Mouse (Mus musculus) adrenal gland, postnatal 0 days (tissue): ENCODE measurements around the gene Rps6. TPM values are rescaled to one million over a fixed set of nuclear protein-coding genes. Genes with fewer than 3 reads are reported as not detected.

Source experiments
- polyA plus RNA-seq: library from polyadenylated mRNA; unstranded; fragments of >200 nt; fragmentation: Nextera tagmentation; extraction: Ambion mirVana; gene quantifications from 2 replicates; pipeline ENCODE4 v1.2.1, GENCODE M21; 2015

The Rps6 gene
- 545 and 586 TPM in 2 replicates for polyA plus RNA-seq

DNA sequence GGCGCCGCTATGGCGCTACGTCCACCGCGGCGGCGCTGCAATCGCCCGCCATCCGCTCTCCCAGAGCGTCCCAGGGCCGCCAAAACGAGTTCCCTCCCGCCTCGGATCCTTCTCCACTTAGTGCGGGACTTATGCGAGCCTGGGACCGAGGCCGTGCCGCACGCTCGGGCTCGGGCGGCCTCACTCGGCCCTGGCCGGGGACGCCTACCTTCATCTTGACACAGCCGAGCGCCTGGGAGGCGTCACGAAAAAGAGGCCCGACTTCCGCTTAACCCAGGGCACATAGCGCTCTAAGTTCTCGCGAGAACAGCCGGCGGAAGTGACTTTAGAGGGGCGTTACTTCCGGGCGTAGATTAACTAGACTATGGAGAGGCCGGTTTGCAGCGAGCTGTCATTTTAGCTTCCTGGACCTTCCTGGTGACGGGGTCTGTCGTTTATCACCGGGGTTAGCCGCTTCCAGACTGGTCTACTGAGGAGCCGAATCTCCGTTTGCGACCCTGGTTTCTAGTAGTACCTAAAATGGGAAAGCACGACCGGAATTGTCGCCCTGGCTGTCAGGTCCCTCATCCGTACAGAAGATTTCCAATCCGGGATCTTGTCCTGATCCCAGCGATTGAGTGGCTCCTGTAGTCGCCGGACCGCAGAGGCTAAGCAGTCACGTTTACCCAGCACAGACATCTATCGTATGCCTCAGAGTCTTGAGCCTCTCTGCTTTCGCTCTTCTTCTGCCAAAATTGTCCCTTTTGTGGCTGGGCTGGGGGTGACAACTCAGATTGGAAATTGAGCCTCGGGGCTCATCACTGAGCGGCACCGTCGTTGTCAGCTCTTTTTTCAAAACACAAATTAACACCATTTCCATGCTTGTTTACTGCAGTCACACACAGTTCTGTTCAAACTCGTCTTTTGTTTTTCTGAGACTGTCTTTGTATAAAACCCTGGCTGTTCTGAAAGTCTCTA is at the start of gene Rps6:
Gene Rps6, minus strand, starts transcription at position 300 of the 957 bp plus-strand sequence.

GRCm38 (mm10) chr4:86874146-86874847 is 17.1 kb upstream of the Rps6 start, which contains the start of gene Acer2:
Acer2 (plus strand) TSS chr4:86874396.

Other genes starting within 250 kb of the Rps6 start
- 6.1 and 6.2 TPM in 2 replicates for gene Haus6, start 245.4 kb downstream of the Rps6 start, polyA plus RNA-seq
- gene Plin2, start 187.4 kb downstream of the Rps6 start, polyA plus RNA-seq = 154 and 264 TPM in 2 replicates
- 3.2 and 7.7 TPM in 2 replicates for gene Dennd4c, start 108.9 kb downstream of the Rps6 start, polyA plus RNA-seq
- 9.2 and 21.0 TPM in 2 replicates for gene Acer2, start 17.0 kb upstream of the Rps6 start, polyA plus RNA-seq